Mouse (Mus musculus): Measurements from ENCODE around the gene Trim47. TPM values are rescaled to one million over a fixed set of nuclear protein-coding genes. Genes with fewer than 3 reads are reported as not detected.
"Not testable (repeated sequence)": the region's sequence is repeated elsewhere in the genome, so short reads cannot be mapped to it uniquely, and the experiment has no call there.

The Trim47 gene
- polyA plus RNA-seq, 1 experiment from 2014 or later, result 4.5 TPM

- Histone ChIP-seq H3K4me1 (replicated peaks) (peaks cover 38% of the 10 kb centered on the region), H3K4me3 (no peak overlapping the region), H3K36me3 (peaks cover 47% of the 10 kb centered on the region), H3K9ac (no peak overlapping the region), H3K27me3 (0 out of 2 replicates have a peak, but pooled peaks cover 3% of the 10 kb centered on the region), H3K4me2 (no peak overlapping the region), H3K9me3 (no peaks in the 10 kb centered on the region), H3K27ac (no peak overlapping the region)
- ATAC-seq (ENCODE audit: low FRiP score), result no peak
- WGBS, result 88% methylated on average over 16 of the region's 16 CpGs
Observed at GRCm38 (mm10) chr11:116132366-116133333, 5.6 kb upstream of the Trim47 start.

GRCm38 (mm10) chr11:116131349-116132170, 4.5 kb upstream of the Trim47 start:
- Histone ChIP-seq H3K4me1 (replicated peaks) (peaks cover 38% of the 10 kb centered on the region), H3K4me2 (peak overlapping the region; percentile 71), H3K27me3 (0 out of 2 replicates have a peak, but pooled peaks cover 3% of the 10 kb centered on the region), H3K9me3 (no peaks in the 10 kb centered on the region), H3K4me3 (peak overlapping the region; percentile 55), H3K27ac (peak overlapping the region; percentile 93), H3K36me3 (peaks cover 47% of the 10 kb centered on the region), H3K9ac (peak overlapping the region; percentile 82)
- ATAC-seq (ENCODE audit: low FRiP score), result no peak; the same call in 1 of the 2 replicates
- 85% methylated on average over 15 of the region's 15 CpGs for WGBS

- Histone ChIP-seq H3K36me3 (peaks cover 48% of the 10 kb centered on the region), H3K9ac (peak within 1 kb of the TSS; percentile 82), H3K4me2 (peak within 1 kb of the TSS; percentile 71), H3K4me3 (peak within 1 kb of the TSS; percentile 55), H3K27me3 (0 out of 2 replicates have a peak, but pooled peaks cover 3% of the 10 kb centered on the region), H3K9me3 (no peaks in the 10 kb centered on the region), H3K27ac (peak within 1 kb of the TSS; percentile 93), H3K4me1 (replicated peaks) (peaks cover 38% of the 10 kb centered on the region)
- ATAC-seq (ENCODE audit: low FRiP score), result peak; percentile 87
- under 1% methylated on average over 69 of the region's 69 CpGs for WGBS
Observed at GRCm38 (mm10) chr11:116130488-116131205, 3.6 kb upstream of the Trim47 start, which contains the start of gene Trim65. Trim65 (minus strand) TSS chr11:116131128.

- 29% methylated on average over 8 of the region's 8 CpGs for WGBS
- no peak; the same call in 1 of the 2 replicates for ATAC-seq (ENCODE audit: low FRiP score)
Observed at GRCm38 (mm10) chr11:116129993-116130487, 3.0 kb upstream of the Trim47 start.

GRCm38 (mm10) chr11:116129091-116129790, 2.2 kb upstream of the Trim47 start:
- Histone ChIP-seq H3K4me1 (replicated peaks) (peaks cover 38% of the 10 kb centered on the region), H3K9me3 (no peaks in the 10 kb centered on the region), H3K9ac (peak overlapping the region; percentile 82), H3K4me2 (no peak overlapping the region; the same call in 1 of the 2 replicates), H3K27ac (no peak overlapping the region), H3K4me3 (no peak overlapping the region), H3K27me3 (0 out of 2 replicates have a peak, but pooled peaks cover 3% of the 10 kb centered on the region), H3K36me3 (peaks cover 39% of the 10 kb centered on the region)
- 75% methylated on average over 9 of the region's 9 CpGs for WGBS
- ATAC-seq (ENCODE audit: low FRiP score), result no peak

More at GRCm38 (mm10) chr11:116129993-116130487, 3.0 kb upstream of the Trim47 start:
- H3K4me1 ChIP-seq (replicated peaks), result peaks cover 38% of the 10 kb centered on the region
- peak overlapping the region; percentile 55 for H3K4me3 ChIP-seq
- no peaks in the 10 kb centered on the region for H3K9me3 ChIP-seq
- 0 out of 2 replicates have a peak, but pooled peaks cover 3% of the 10 kb centered on the region for H3K27me3 ChIP-seq
- H3K36me3 ChIP-seq, result peaks cover 47% of the 10 kb centered on the region
- H3K9ac ChIP-seq, result peak overlapping the region; percentile 82
- peak overlapping the region; percentile 93 for H3K27ac ChIP-seq
- peak overlapping the region; percentile 71 for H3K4me2 ChIP-seq

- Histone ChIP-seq H3K4me1 (replicated peaks) (peaks cover 38% of the 10 kb centered on the region), H3K9me3 (no peaks in the 10 kb centered on the region), H3K4me3 (no peak overlapping the region), H3K9ac (no peak overlapping the region; the same call in 1 of the 2 replicates), H3K36me3 (peaks cover 27% of the 10 kb centered on the region), H3K27me3 (0 out of 2 replicates have a peak, but pooled peaks cover 3% of the 10 kb centered on the region), H3K27ac (no peak overlapping the region), H3K4me2 (no peak overlapping the region)
- ATAC-seq (ENCODE audit: low FRiP score), result no peak
- WGBS, result 57% methylated on average over 9 of the region's 9 CpGs
Observed at GRCm38 (mm10) chr11:116127986-116128385, 976 bp upstream of the Trim47 start.

GRCm38 (mm10) chr11:116126261-116126660, 749 bp downstream of the Trim47 start:
- Histone ChIP-seq H3K9me3 (no peaks in the 10 kb centered on the region), H3K9ac (no peak overlapping the region), H3K4me3 (no peak overlapping the region), H3K4me2 (no peak overlapping the region), H3K4me1 (replicated peaks) (peaks cover 31% of the 10 kb centered on the region), H3K27me3 (0 out of 2 replicates have a peak, but pooled peaks cover 3% of the 10 kb centered on the region), H3K27ac (no peak overlapping the region), H3K36me3 (peaks cover 14% of the 10 kb centered on the region)
- WGBS, result 95% methylated on average over 15 of the region's 15 CpGs
- ATAC-seq (ENCODE audit: low FRiP score), result no peak

GRCm38 (mm10) chr11:116121731-116122245, 5.2 kb downstream of the Trim47 start:
- H3K4me2 ChIP-seq; H3K27me3 ChIP-seq; H3K9me3 ChIP-seq; H3K4me3 ChIP-seq; H3K27ac ChIP-seq; H3K9ac ChIP-seq; H3K4me1 ChIP-seq (replicated peaks); ATAC-seq (ENCODE audit: low FRiP score): not testable (repeated sequence)
- peaks cover 14% of the 10 kb centered on the region for H3K36me3 ChIP-seq
- WGBS, result 92% methylated on average over 8 of the region's 8 CpGs

- no peak for ATAC-seq (ENCODE audit: low FRiP score)
- no peaks in the 10 kb centered on the region for H3K36me3 ChIP-seq
- no peak overlapping the region for H3K4me3 ChIP-seq
Observed at GRCm38 (mm10) chr11:116117819-116118218, 9.2 kb downstream of the Trim47 start.

GRCm38 (mm10) chr11:116117241-116117640, 9.8 kb downstream of the Trim47 start:
- 79% methylated on average over 12 of the region's 12 CpGs for WGBS
- no peak overlapping the region for H3K9ac ChIP-seq

More at GRCm38 (mm10) chr11:116117819-116118218, 9.2 kb downstream of the Trim47 start:
- Histone ChIP-seq H3K4me2 (no peak overlapping the region), H3K27me3 (no peaks in the 10 kb centered on the region), H3K9me3 (no peaks in the 10 kb centered on the region), H3K4me1 (replicated peaks) (no peaks in the 10 kb centered on the region), H3K27ac (no peak overlapping the region), H3K9ac (no peak overlapping the region)

More at GRCm38 (mm10) chr11:116117241-116117640, 9.8 kb downstream of the Trim47 start:
- Histone ChIP-seq H3K27ac (no peak overlapping the region), H3K36me3 (no peaks in the 10 kb centered on the region), H3K4me2 (no peak overlapping the region), H3K4me3 (no peak overlapping the region), H3K27me3 (peaks cover under 1% of the 10 kb centered on the region), H3K9me3 (no peaks in the 10 kb centered on the region), H3K4me1 (replicated peaks) (no peaks in the 10 kb centered on the region)
- no peak for ATAC-seq (ENCODE audit: low FRiP score)

Data from hindbrain, embryonic 13.5 days (tissue).